Mouse (Mus musculus): ENCODE results near the gene Fbxl19. TPM values are rescaled to one million over a fixed set of nuclear protein-coding genes. Genes with fewer than 3 reads are reported as not detected.
"Not testable (repeated sequence)": the region's sequence is repeated elsewhere in the genome, so short reads cannot be mapped to it uniquely, and the experiment has no call there.

Gene Fbxl19
- total RNA-seq, 2 experiments from 2014 or later: 3.0 to 4.2 TPM

- intact Hi-C loops (cut with DNase I): no loop called here
- DNase-seq (ENCODE audit: low spot score): no peak
Observed at GRCm38 (mm10) chr7:127725490-127725889, 18.9 kb upstream of the Fbxl19 start.

DNA sequence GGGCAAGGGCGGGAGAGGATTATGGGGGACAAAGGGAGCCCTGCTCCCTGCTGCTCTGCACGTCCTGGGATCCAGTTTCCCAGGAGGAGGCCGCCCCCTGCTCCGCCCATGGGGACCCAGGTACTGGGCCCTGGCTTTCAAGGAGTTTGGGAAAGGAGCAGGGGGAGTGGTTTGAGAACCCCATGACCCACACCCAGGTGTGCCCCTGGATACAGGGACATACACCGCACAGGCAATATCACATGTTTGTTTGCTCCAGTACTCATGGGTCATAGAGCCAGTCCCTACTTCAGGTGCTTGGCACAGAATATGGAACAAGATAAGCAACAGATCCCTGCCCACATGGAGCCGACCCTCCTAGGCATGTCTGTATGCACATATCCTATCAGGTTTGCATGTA lies 18.4 kb upstream of the Fbxl19 start:
- no peak for DNase-seq (ENCODE audit: low spot score)
- intact Hi-C loops (cut with DNase I): no loop called here

DNA sequence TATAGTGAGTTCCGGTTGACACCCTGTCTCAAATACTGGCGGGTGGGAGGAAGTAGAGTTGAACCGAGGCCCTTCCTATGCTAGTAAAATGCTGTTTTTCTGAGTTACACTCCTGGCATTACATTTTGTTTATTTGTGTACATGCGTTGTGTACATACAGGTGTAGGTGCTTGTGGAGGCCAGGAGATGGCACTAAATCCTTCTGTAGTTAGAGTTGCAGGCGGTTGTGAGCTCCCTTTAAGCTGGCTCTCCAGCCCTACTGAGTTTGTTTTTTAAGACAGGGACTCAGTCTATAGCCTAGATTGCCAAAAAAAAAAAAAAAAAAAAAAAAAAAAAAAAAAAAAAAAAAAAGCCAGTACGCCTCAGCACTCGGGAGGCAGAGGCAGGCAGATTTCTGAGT lies 16.4 kb upstream of the Fbxl19 start:
- intact Hi-C loops (cut with DNase I): no loop called here
- DNase-seq (ENCODE audit: low spot score): no peak

DNA sequence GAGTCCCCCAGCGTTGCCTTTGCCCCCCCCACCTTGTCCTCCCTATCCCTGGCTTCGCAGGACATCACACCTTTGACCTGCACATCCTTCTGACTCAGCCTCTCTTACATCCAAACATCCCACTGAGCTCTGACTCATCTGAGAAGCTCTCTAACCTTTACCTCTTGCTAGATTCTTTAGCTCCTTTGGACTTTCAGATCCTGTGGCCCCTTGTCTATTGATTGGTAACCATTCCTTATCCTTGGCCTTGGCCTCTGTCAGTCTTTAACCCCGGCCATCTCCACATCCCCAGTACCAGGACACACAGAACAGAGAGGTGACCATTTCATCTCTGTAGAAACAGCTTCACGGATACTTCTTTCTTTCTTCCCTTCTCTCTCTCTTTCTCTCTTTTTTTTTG lies 14.2 kb upstream of the Fbxl19 start:
- DNase-seq (ENCODE audit: low spot score): no peak
- intact Hi-C loops (cut with DNase I): no loop called here

GRCm38 (mm10) chr7:127732066-127732465 lies 12.3 kb upstream of the Fbxl19 start, which contains the start of gene Ctf2:
Gene Ctf2, minus strand, starts transcription at chr7:127732166.
- intact Hi-C loops (cut with DNase I); DNase-seq (ENCODE audit: low spot score): not testable (repeated sequence)

DNA sequence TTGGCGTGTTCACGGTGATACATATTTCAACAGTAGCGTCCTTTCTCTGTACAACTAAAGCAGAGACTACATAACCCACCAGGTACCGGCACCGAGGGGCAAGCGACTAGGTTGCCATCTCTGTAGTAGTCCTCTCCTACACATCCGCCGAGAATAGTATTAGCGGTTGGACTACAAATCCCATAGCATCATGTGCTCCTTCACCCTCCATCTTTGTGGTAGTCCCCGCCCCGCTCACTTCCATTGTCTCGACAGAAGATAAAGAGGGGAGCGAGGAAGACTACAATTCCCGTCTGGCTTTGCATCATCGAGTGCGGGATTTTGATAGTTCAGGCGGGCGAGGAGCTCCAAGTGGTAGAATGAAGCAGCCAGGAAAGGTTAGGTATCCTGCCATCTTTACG lies 908 bp downstream of the Fbxl19 start:
- peak; percentile 86 for DNase-seq (ENCODE audit: low spot score)
- intact Hi-C loops (cut with DNase I): loop anchor here (5.0 kb wide), 1 partner anchor 33 kb away; the partner anchor contains the start of gene Ctf1

DNA sequence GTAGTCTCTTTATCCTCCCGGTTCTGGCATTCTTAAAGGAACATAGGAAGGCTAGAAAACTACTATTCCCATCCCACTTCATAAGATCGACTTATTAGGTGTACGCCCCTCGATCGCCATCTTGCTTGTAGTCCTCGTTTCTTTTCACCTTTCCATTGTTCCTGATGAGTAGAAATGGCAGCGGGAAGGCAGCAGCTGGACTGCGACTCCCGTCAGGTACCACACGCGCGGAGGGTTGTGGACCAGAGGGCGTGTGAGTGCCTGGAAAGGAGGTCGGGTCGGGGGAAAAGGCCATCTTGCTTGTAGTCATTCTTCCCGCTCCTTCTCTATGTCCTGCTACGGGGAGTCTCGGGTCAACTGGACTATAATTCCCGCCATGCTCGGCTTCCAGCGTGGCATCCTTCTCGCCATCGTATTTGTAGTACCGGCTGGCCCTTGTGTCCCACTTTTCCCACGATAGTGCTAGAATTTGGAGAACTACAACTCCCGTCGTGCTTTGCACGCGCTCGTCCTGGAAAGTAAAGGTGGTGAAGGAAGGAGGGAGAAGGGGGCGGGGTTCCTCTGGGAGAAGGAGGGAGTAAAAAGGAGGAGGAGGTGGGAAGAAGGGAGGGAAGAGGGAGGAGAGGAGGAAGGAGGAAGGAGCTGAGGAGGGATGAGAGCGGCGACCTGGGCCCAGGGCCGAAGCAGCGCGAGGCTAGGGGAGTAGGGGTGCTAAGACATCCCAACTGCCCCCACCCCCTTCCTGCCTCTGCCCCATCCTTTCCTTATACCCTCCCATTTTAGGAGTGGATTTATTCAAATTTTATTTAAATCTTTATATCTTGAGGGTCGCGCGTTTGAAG lies 1.5 kb downstream of the Fbxl19 start:
- peak; percentile 97 for DNase-seq (ENCODE audit: low spot score)
- intact Hi-C loops (cut with DNase I): loop anchor here (5.0 kb wide), 1 partner anchor 34 kb away; the partner anchor contains the start of gene Ctf1

- intact Hi-C loops (cut with DNase I): loop anchor here (5.0 kb wide), 1 partner anchor 34 kb away; the partner anchor contains the start of gene Ctf1
- no peak for DNase-seq (ENCODE audit: low spot score)
Observed at GRCm38 (mm10) chr7:127746494-127747491, 2.5 kb downstream of the Fbxl19 start.

DNA sequence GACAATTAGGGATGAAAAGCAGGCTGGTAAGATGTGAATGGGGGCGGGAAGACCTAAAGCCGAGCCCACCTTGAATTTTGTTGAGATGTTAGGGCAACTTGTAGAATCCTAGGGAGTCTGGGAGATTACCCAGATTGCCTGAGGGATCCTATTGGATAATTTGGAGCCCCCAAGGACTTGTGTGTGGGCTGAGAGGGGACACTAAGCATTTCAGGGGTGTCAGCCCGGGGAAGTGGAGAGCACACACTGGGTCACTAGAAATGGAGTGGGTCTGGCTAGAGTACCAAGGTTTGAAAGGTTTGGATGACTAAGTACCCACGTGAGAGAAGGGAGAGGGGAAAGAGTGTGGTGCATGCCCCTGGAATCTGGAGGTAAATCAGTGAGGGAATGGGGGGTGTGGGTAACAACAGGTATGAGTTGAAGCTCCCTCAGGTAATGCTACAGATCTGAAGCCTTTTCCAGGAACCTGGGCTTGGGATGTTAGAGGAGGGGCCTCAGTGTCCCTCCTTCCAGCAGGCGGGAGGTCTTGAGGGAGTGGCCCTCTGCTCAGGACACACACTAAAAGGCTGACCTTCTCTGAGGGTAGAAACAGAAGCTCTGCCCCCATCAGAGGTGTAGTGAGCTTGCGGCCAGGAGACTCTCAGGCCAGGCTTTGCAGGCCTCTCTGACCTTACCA lies 3.4 kb downstream of the Fbxl19 start:
- intact Hi-C loops (cut with DNase I): loop anchor here (5.0 kb wide), 1 partner anchor 35 kb away; the partner anchor contains the start of gene Ctf1
- no peak for DNase-seq (ENCODE audit: low spot score)

- DNase-seq (ENCODE audit: low spot score): no peak
Observed at GRCm38 (mm10) chr7:127748235-127748560, 3.9 kb downstream of the Fbxl19 start.

DNA sequence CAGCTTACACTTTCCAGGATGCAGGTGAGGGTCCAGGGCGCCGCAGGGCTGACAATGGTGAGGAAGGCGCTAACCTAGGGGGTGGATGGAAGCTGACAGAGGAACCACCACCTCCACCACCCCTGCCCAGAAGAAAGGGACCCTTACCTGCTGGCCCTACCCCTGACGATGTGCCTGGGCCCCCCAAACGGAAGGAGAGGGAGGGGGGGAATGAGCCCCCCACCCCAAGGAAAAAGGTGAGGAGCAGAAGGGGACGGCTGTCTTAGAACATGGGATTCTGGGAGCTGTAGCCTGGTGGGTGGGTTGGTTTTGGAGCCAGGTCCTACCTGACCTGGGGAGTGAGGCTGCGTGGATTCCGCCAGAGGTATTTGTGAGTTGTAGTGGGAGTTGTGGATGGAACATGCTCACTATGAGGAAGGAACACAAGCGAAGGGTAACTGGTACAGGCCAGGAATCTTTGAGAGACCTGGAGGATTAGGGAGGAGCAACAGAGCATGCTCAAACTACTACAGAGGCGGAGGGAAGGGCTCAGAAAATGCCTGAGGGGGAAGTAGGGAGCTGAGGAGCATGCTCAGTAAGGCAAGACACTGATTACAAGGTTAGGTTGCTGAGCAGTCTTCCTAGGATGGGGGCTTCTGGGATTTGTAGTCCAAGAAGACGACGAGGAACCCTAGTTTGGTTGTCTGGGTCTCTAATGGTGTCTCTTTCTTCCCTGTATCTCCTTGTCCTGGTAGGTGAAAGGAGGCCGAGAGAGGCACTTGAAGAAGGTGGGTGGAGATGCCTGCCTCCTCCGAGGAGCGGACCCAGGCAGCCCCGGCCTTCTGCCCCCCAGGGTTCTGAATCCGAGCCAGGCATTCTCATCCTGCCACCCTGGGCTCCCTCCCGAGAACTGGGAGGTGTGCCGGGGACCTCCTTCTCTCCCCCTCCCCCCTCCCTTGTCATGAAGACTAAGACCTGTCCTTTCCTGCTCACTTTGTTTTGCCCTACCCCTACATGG lies 6.1 kb downstream of the Fbxl19 start:
- intact Hi-C loops (cut with DNase I): no loop called here

More at GRCm38 (mm10) chr7:127748235-127748560, 3.9 kb downstream of the Fbxl19 start:
- intact Hi-C loops (cut with DNase I): loop anchor here (5.0 kb wide), 1 partner anchor 36 kb away; the partner anchor contains the start of gene Ctf1

DNA sequence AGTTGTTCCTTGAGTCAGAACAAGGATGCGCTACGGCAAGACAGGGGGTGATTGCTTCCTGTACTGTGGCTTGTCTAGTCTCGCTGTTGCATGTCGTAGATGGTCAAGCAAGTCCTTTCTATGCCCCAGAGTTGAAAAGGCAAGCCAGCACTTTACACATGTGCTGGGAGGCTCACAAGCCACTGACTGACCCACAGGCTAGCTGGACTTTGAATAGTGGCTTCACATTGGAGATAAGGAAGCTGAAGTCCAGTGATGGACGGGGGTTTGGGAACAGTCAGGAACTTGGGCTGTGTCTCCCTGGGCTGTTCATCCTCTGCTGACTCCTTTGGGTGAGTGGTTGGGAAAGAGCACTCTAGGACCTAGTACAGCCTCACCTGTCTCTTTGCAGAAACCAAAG lies 7.3 kb downstream of the Fbxl19 start:
- DNase-seq (ENCODE audit: low spot score): no peak
- intact Hi-C loops (cut with DNase I): no loop called here

More for the DNA sequence above, 6.1 kb downstream of the Fbxl19 start:
- no peak for DNase-seq (ENCODE audit: low spot score)

DNA sequence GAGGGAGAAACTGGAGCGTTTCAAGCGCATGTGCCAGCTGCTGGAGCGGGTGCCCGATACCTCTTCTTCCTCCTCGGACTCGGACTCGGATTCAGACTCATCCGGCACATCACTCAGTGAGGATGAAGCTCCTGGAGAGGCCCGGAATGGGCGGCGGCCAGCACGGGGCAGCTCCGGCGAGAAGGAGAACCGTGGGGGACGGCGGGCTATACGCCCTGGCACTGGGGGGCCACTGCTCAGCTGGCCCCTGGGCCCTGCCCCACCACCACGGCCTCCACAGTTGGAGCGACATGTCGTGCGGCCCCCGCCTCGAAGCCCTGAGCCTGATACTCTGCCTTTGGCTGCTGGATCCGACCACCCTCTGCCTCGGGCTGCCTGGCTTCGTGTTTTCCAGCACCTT lies 7.7 kb downstream of the Fbxl19 start:
- intact Hi-C loops (cut with DNase I): no loop called here
- DNase-seq (ENCODE audit: low spot score): no peak

GRCm38 (mm10) chr7:127753158-127753557 lies 8.8 kb downstream of the Fbxl19 start:
- intact Hi-C loops (cut with DNase I): no loop called here
- no peak for DNase-seq (ENCODE audit: low spot score)

- intact Hi-C loops (cut with DNase I): no loop called here
- no peak for DNase-seq (ENCODE audit: low spot score)
Observed at GRCm38 (mm10) chr7:127753741-127754140, 9.4 kb downstream of the Fbxl19 start.

- intact Hi-C loops (cut with DNase I): loop anchor here (2.0 kb wide), 1 partner anchor 85 kb away; no protein-coding TSS in a partner anchor
- DNase-seq (ENCODE audit: low spot score): no peak
Observed at GRCm38 (mm10) chr7:127759716-127760115, 15.4 kb downstream of the Fbxl19 start.

- DNase-seq (ENCODE audit: low spot score): no peak
- intact Hi-C loops (cut with DNase I): loop anchor here (2.0 kb wide), 1 partner anchor 86 kb away; no protein-coding TSS in a partner anchor
Observed at GRCm38 (mm10) chr7:127760478-127760877, 16.1 kb downstream of the Fbxl19 start.

GRCm38 (mm10) chr7:127761026-127761425 lies 16.7 kb downstream of the Fbxl19 start:
- intact Hi-C loops (cut with DNase I): loop anchor here (2.0 kb wide), 1 partner anchor 86 kb away; no protein-coding TSS in a partner anchor
- DNase-seq (ENCODE audit: low spot score): no peak
